Mouse (Mus musculus) CD4-positive, CD25-positive, alpha-beta regulatory T cell, adult 2 months (primary cell): ENCODE data around the gene Rinl.
A peak's percentile ranks its signal among the peaks of the same experiment; 100 is the strongest.

Source experiments
- DNase-seq: peaks from one replicate; pipeline ENCODE4 v3.0.0-alpha.2; 2012; ENCODE audit warnings: low read depth, low spot score

Rinl gene

GRCm38 (mm10) chr7:28808957-28809393 is 20.2 kb downstream of the Rinl start:
- peak; percentile 97 for DNase-seq

GRCm38 (mm10) chr7:28809401-28810089 is 20.8 kb downstream of the Rinl start:
- peak; percentile 88 for DNase-seq

DNA sequence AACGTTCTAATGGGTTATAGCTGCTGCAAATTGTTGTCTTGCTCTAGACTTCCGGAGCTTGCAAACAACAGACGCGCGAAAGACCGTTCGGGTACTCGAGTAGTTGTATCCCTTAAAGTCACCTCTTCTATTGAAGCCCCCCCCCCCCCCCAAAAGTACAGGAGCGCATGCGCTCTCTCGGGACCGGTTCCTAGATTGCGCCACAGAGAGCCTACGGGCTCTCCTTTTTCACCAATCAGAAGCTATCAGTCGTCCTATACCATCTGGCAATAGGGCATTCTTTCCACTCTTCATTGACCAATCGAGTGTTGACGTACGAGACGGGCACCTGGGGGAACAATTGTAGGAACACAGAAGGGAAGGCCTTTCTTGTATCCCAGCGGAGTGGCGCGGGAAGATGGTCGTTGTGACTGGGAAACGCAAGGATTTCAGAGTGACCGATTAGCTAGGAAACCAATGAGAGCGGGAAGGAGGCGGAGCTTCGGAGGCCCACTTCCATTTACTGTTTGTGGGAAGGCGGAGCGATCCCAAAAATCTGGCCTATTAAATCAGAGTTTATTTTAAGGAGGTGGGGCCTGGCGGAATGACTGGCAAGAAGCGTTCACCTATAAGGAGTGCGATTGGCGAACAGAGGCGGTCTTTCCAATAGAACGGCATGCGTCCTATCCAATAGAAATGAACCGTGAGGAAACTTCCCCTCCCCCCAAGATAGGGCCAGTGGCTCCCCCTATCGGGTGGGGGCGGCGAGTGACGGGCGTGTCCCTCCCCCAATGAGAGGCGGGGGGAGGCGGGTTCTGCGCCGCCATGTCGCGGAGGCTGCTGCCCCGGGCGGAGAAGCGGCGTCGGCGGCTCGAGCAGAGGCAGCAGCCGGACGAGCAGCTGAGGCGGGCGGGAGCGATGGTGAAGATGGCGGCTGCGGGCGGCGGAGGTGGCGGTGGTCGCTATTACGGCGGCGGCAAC is 21.6 kb downstream of the Rinl start:
- peak; percentile 97 for DNase-seq

DNA sequence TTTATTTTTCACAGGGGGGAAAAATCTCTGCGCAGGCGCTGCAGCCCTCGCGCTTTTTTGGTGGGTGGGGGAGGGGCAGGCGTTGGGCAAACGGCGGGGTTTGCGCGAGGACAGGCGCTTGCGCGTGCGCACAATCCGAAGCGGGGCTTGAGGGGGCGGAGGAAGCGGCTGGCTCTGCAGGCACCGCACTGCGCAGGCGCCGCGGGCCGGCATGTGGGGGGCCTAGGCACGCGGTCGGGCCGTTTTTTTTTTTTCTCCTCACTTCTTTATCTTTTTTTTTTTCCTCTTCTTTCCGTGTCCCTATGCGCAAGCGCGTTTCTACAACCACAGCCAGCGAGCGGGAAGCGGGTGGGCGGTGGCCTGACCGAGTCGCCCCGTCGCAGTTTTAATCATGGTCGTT is 22.5 kb downstream of the Rinl start:
- peak; percentile 97 for DNase-seq

- DNase-seq: no peak
Measured at GRCm38 (mm10) chr7:28811640-28812275, 23.0 kb downstream of the Rinl start.

DNA sequence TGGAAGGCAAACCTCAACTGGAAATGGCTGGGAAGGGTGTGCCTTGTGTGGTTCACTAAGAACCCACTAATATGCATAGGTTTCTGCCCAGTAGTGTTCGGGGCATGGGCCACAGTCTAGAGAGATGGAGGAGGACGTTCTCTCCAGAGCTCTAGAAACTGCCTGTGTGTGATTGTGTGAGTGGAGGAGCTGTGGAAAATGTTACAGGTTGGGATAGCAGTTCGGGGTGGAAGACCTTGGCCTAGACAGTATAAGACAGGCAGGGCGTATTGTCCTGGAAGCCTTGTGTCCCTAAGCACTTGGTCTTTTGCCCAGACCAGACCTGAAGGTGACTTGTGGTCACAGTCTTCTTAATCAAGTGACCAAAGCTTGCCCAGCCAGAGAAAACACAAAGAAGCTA is 23.7 kb downstream of the Rinl start:
- no peak for DNase-seq

DNA sequence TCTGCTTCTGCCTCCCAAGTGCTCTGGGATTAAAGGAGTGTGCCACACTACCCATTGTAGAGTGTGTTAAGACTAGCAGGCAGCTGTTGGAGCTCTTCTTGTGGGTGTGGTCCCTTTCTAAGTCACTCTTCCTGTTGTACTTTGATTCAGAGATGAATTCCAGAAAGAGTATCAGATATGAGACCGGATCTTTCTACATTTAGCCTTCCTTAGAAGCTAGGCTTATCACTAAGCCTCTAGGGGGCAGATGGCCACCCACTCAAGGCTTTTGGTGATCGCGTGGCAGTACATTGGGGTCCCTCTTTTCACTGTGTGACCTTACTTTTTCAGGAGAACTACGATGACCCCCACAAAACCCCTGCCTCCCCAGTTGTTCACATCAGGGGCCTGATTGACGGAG is 24.2 kb downstream of the Rinl start:
- DNase-seq: peak; percentile 54

DNA sequence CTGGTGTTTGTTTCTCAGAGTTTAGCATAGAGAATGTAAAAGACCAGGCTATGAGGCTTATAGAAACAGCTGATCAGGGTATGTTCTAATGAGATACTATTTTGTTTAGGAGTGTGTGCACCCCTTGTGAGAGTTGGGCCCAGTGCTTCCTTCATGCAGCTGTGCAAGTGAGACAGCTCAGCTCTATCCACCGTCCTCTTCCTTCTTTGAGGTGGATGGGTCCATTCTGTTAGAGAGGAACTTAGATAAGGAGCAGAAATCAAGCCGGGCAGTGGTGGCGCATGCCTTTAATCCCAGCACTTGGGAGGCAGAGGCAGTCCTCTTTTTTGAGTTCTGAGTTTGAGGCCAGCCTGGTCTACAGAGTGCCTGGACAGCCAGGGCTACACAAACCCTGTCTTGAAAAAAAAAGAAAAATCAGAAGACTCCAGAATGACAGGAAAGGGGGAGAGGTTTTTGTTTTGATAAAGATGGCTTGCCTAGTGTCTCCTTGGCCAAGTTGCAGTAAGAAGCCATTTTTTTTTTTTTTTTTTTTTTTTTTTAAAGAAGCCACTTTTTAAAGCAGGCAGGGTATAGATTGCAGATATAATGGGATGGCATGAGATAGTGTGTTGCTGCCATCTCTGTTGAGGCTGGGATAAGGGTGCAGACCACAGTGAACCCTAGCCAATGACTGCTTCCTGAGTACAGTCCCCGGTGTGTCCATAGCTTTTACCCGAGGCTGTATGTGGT is 25.7 kb downstream of the Rinl start:
- no peak for DNase-seq

GRCm38 (mm10) chr7:28815230-28815629 is 26.5 kb downstream of the Rinl start:
- DNase-seq: no peak

DNA sequence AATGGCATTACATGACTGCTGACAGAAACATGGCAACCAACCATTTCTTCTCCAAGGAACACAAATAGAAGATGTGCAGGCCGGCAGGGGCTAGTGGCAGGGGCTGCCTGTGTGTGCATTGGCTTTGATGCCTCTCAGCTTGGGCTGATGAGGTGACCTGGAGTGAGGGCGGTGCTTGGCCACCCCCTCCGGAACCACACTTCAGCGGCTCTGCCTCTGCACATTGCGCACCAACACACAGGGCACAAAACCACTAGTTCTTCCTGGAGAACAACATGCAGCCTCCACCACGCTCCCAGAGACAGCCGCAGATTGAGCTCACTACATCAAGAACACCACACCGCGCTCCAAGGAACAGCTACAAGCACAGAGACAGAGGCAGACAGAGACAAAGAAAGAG is 27.4 kb downstream of the Rinl start:
- no peak for DNase-seq

DNA sequence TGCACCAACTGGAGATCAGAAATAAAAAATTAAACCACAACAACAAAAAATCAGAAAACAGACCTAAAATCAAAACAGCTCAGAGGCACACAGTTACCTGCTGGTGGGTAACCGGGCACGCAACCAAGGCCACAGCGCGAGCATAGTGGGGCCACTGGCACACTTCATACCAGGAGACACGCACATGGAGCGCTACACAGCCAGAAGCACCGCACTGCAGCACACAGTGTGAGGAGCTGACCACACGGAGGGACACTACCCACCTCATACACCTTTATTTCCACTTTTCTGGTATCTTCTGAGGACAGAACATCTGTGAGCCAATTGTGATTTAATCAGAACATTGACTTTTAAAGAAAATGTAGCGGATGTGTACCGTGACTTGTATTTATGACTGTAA is 28.2 kb downstream of the Rinl start:
- DNase-seq: no peak

GRCm38 (mm10) chr7:28817524-28817923 is 28.8 kb downstream of the Rinl start:
- DNase-seq: no peak

DNA sequence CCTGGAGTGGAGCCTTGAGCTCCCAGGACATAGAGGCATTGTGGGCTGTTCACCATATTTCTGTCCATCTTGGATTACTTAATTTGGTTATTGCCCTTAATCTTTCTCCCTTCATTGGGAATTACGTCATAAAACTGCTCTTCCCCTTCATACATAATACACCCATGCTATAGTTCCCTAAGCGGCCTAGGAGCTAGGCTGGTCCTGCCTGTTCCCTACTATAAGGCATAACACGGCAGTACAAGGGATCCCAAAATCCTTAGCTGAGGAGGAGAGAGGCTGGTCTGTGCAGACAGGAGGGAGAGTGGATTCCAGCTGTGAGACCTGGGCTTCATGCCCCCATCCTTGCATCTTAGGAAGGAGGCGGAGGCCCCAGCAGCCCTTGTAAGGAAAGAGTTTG is 29.2 kb downstream of the Rinl start:
- no peak for DNase-seq

DNA sequence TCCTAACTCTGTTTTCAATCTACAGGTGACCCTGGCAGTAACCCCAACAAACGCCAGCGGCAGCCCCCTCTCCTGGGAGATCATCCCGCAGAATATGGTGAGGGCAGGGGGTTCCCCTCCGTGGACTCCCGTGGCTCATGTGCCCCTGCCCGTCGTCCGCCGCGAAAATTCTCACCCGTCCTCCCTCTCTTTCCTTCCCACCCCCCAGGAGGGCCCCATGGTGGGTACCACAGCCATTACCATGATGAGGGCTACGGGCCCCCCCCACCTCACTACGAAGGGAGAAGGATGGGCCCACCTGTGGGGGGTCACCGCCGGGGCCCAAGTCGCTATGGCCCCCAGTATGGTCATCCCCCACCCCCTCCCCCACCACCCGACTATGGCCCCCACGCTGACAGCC is 29.7 kb downstream of the Rinl start:
- no peak for DNase-seq

GRCm38 (mm10) chr7:28818861-28819452 is 30.2 kb downstream of the Rinl start:
- DNase-seq: no peak

- DNase-seq: no peak
Measured at GRCm38 (mm10) chr7:28819571-28819970, 30.8 kb downstream of the Rinl start.

- DNase-seq: peak; percentile 32
Measured at GRCm38 (mm10) chr7:28820358-28821260, 31.8 kb downstream of the Rinl start.

- DNase-seq: peak; percentile 63
Measured at GRCm38 (mm10) chr7:28821261-28821831, 32.6 kb downstream of the Rinl start.

DNA sequence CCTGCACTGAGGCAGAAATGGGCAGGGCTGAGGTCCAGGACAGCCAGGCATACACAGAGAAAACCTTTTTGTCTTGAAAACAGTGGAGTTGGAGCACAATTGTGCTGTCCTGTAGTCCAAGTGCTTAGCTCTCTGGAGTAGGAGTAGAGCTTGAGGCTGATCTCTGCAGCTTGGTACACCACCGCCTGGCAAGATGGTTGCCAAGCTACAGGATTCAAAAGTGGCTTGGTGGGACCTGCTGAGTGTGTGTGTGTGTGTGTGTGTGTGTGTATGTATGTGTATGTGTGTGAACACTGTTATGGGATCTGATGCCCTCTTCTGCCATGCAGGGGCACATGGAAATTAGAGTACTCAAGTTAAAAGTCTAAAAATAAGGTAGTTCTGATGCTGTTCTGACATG is 33.8 kb downstream of the Rinl start:
- no peak for DNase-seq
